Mouse (Mus musculus) CH12.LX (cell line): ENCODE measurements around the gene Selenot.

Source experiments
- MAX ChIP-seq: IDR thresholded peaks from 2 replicates; pipeline ENCODE4 v1.6.1; 2011; ENCODE audit warnings: low read length, improper control_type of control experiment
- SMC3 ChIP-seq: IDR thresholded peaks from 2 replicates; pipeline ENCODE4 v1.6.1; 2011; ENCODE audit warnings: low read depth, low read length, improper control_type of control experiment
- USF1 ChIP-seq: IDR thresholded peaks from 2 replicates; pipeline ENCODE4 v1.6.1; 2014; ENCODE audit warnings: low read depth, mild to moderate bottlenecking, inconsistent platforms, low read length, improper control_type of control experiment
- ZNF384 ChIP-seq: IDR thresholded peaks from 2 replicates; pipeline ENCODE4 v1.6.1; 2012; ENCODE audit warnings: low read depth, low read length, improper control_type of control experiment, inconsistent platforms

DNA sequence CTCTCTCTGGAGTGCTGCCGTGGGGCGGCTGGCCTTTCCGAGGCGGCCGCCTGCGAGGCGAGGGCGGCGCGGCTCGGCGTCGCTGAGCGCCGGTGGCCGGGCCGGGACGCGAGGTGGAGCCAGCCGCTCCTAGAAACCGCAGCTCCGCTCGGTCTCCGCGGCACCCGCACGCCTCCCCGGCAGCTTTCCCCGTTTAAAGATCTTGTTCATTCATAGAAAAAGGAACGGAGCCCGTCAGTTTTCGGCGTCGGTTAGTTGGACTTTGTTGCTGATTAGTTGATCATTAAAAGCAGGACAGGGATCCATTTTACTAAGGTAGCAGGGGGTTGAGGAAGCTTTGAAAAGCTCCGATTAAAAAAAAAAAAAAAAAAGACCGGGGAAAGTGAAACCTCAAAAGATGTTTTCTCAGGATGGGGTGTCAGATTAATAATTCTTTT lies 649 bp downstream of the Selenot start:
- TF ChIP-seq SMC3 (no peak), ZNF384 (peak; percentile 64), MAX (no peak), USF1 (no peak)
